Mouse (Mus musculus): ENCODE data around the gene Masp1. TPM values are rescaled to one million over a fixed set of nuclear protein-coding genes. Genes with fewer than 3 reads are reported as not detected.

The Masp1 gene
- polyA plus RNA-seq, 1 experiment from 2014 or later, result 4.0 TPM

- no peaks in the 10 kb centered on the region for H3K27me3 ChIP-seq (ENCODE audit: control insufficient read depth, insufficient read depth, low read depth, low read length)
- no peak overlapping the region for H3K9ac ChIP-seq (ENCODE audit: low read length)
- no peak overlapping the region for H3K4me2 ChIP-seq (ENCODE audit: low read depth, low read length)
- no peaks in the 10 kb centered on the region for H3K9me3 ChIP-seq (ENCODE audit: control insufficient read depth, low read length)
- peak; percentile 79 for ATAC-seq (ENCODE audit: low read depth)
- no peak overlapping the region for H3K4me3 ChIP-seq (ENCODE audit: low read length)
- no peaks in the 10 kb centered on the region for H3K36me3 ChIP-seq (ENCODE audit: control insufficient read depth, insufficient read depth, low read length)
- WGBS, result 37% methylated on average over 3 of the region's 3 CpGs
- H3K4me1 ChIP-seq (replicated peaks; ENCODE audit: control insufficient read depth, insufficient read depth, low read length), result peaks cover 13% of the 10 kb centered on the region
- H3K27ac ChIP-seq (ENCODE audit: low read length), result peak overlapping the region; percentile 46; the same call in 1 of the 2 replicates
These were observed 64.1 kb downstream of the Masp1 start for GRCm38 (mm10) chr16:23456534-23456933.

GRCm38 (mm10) chr16:23454376-23454775 lies 66.2 kb downstream of the Masp1 start:
- 75% methylated on average over 6 of the region's 6 CpGs for WGBS
- H3K27me3 ChIP-seq (ENCODE audit: control insufficient read depth, insufficient read depth, low read depth, low read length), result no peaks in the 10 kb centered on the region
- no peak overlapping the region for H3K4me3 ChIP-seq (ENCODE audit: low read length)
- H3K4me2 ChIP-seq (ENCODE audit: low read depth, low read length), result no peak overlapping the region
- H3K27ac ChIP-seq (ENCODE audit: low read length), result no peak overlapping the region
- H3K36me3 ChIP-seq (ENCODE audit: control insufficient read depth, insufficient read depth, low read length), result no peaks in the 10 kb centered on the region
- H3K9me3 ChIP-seq (ENCODE audit: control insufficient read depth, low read length), result no peaks in the 10 kb centered on the region
- ATAC-seq (ENCODE audit: low read depth), result no peak
- H3K9ac ChIP-seq (ENCODE audit: low read length), result no peak overlapping the region
- peaks cover 13% of the 10 kb centered on the region for H3K4me1 ChIP-seq (replicated peaks; ENCODE audit: control insufficient read depth, insufficient read depth, low read length)

- ATAC-seq (ENCODE audit: low read depth), result peak; percentile 46; the same call in 1 of the 2 replicates
- Histone ChIP-seq H3K4me1 (replicated peaks; ENCODE audit: control insufficient read depth, insufficient read depth, low read length) (peaks cover 7% of the 10 kb centered on the region; the same call in 1 of the 2 replicates), H3K36me3 (ENCODE audit: control insufficient read depth, insufficient read depth, low read length) (no peaks in the 10 kb centered on the region), H3K9ac (ENCODE audit: low read length) (no peak overlapping the region), H3K9me3 (ENCODE audit: control insufficient read depth, low read length) (no peaks in the 10 kb centered on the region), H3K27me3 (ENCODE audit: control insufficient read depth, insufficient read depth, low read depth, low read length) (no peaks in the 10 kb centered on the region), H3K27ac (ENCODE audit: low read length) (no peak overlapping the region), H3K4me2 (ENCODE audit: low read depth, low read length) (no peak overlapping the region), H3K4me3 (ENCODE audit: low read length) (no peak overlapping the region)
- WGBS, result 17% methylated on average over 3 of the region's 3 CpGs
These were observed 68.1 kb downstream of the Masp1 start for GRCm38 (mm10) chr16:23452476-23452875.

GRCm38 (mm10) chr16:23450816-23451215 lies 69.8 kb downstream of the Masp1 start:
- Histone ChIP-seq H3K4me1 (replicated peaks; ENCODE audit: control insufficient read depth, insufficient read depth, low read length) (no peaks in the 10 kb centered on the region), H3K9me3 (ENCODE audit: control insufficient read depth, low read length) (no peaks in the 10 kb centered on the region), H3K27me3 (ENCODE audit: control insufficient read depth, insufficient read depth, low read depth, low read length) (no peaks in the 10 kb centered on the region), H3K4me2 (ENCODE audit: low read depth, low read length) (no peak overlapping the region), H3K36me3 (ENCODE audit: control insufficient read depth, insufficient read depth, low read length) (no peaks in the 10 kb centered on the region), H3K4me3 (ENCODE audit: low read length) (no peak overlapping the region), H3K9ac (ENCODE audit: low read length) (no peak overlapping the region), H3K27ac (ENCODE audit: low read length) (no peak overlapping the region)
- no peak for ATAC-seq (ENCODE audit: low read depth)
- WGBS, result 72% methylated on average over 4 of the region's 4 CpGs

GRCm38 (mm10) chr16:23449946-23450345 lies 70.7 kb downstream of the Masp1 start:
- Histone ChIP-seq H3K36me3 (ENCODE audit: control insufficient read depth, insufficient read depth, low read length) (no peaks in the 10 kb centered on the region), H3K27me3 (ENCODE audit: control insufficient read depth, insufficient read depth, low read depth, low read length) (no peaks in the 10 kb centered on the region), H3K27ac (ENCODE audit: low read length) (no peak overlapping the region), H3K9me3 (ENCODE audit: control insufficient read depth, low read length) (no peaks in the 10 kb centered on the region), H3K4me2 (ENCODE audit: low read depth, low read length) (no peak overlapping the region), H3K9ac (ENCODE audit: low read length) (no peak overlapping the region), H3K4me3 (ENCODE audit: low read length) (no peak overlapping the region), H3K4me1 (replicated peaks; ENCODE audit: control insufficient read depth, insufficient read depth, low read length) (no peaks in the 10 kb centered on the region)
- no peak for ATAC-seq (ENCODE audit: low read depth)
- WGBS, result 66% methylated on average over 2 of the region's 2 CpGs

GRCm38 (mm10) chr16:23444231-23444630 lies 76.4 kb downstream of the Masp1 start:
- Histone ChIP-seq H3K36me3 (ENCODE audit: control insufficient read depth, insufficient read depth, low read length) (no peaks in the 10 kb centered on the region), H3K9me3 (ENCODE audit: control insufficient read depth, low read length) (no peaks in the 10 kb centered on the region), H3K27me3 (ENCODE audit: control insufficient read depth, insufficient read depth, low read depth, low read length) (no peaks in the 10 kb centered on the region), H3K27ac (ENCODE audit: low read length) (no peak overlapping the region), H3K4me3 (ENCODE audit: low read length) (no peak overlapping the region), H3K4me1 (replicated peaks; ENCODE audit: control insufficient read depth, insufficient read depth, low read length) (no peaks in the 10 kb centered on the region), H3K9ac (ENCODE audit: low read length) (no peak overlapping the region), H3K4me2 (ENCODE audit: low read depth, low read length) (no peak overlapping the region)
- 0 out of 2 replicates have a peak, but pooled peaks have one; percentile 38 for ATAC-seq (ENCODE audit: low read depth)
- 83% methylated on average over 4 of the region's 4 CpGs for WGBS

GRCm38 (mm10) chr16:23437404-23438166 lies 83.0 kb downstream of the Masp1 start:
- ATAC-seq (ENCODE audit: low read depth), result no peak
- Histone ChIP-seq H3K27ac (ENCODE audit: low read length) (no peak overlapping the region), H3K9ac (ENCODE audit: low read length) (no peak overlapping the region)

GRCm38 (mm10) chr16:23429991-23430390 lies 90.6 kb downstream of the Masp1 start:
- no peaks in the 10 kb centered on the region for H3K27me3 ChIP-seq (ENCODE audit: control insufficient read depth, insufficient read depth, low read depth, low read length)
- no peaks in the 10 kb centered on the region for H3K4me1 ChIP-seq (replicated peaks; ENCODE audit: control insufficient read depth, insufficient read depth, low read length)
- H3K4me3 ChIP-seq (ENCODE audit: low read length), result no peak overlapping the region
- no peak overlapping the region for H3K9ac ChIP-seq (ENCODE audit: low read length)
- 59% methylated on average over 8 of the region's 8 CpGs for WGBS
- no peak overlapping the region for H3K4me2 ChIP-seq (ENCODE audit: low read depth, low read length)
- no peak overlapping the region for H3K27ac ChIP-seq (ENCODE audit: low read length)
- H3K36me3 ChIP-seq (ENCODE audit: control insufficient read depth, insufficient read depth, low read length), result no peaks in the 10 kb centered on the region
- no peaks in the 10 kb centered on the region for H3K9me3 ChIP-seq (ENCODE audit: control insufficient read depth, low read length)
- no peak for ATAC-seq (ENCODE audit: low read depth)

More at GRCm38 (mm10) chr16:23437404-23438166, 83.0 kb downstream of the Masp1 start:
- Histone ChIP-seq H3K4me1 (replicated peaks; ENCODE audit: control insufficient read depth, insufficient read depth, low read length) (no peaks in the 10 kb centered on the region), H3K9me3 (ENCODE audit: control insufficient read depth, low read length) (no peaks in the 10 kb centered on the region), H3K27me3 (ENCODE audit: control insufficient read depth, insufficient read depth, low read depth, low read length) (no peaks in the 10 kb centered on the region), H3K4me3 (ENCODE audit: low read length) (no peak overlapping the region), H3K36me3 (ENCODE audit: control insufficient read depth, insufficient read depth, low read length) (no peaks in the 10 kb centered on the region), H3K4me2 (ENCODE audit: low read depth, low read length) (no peak overlapping the region)
- 52% methylated on average over 12 of the region's 12 CpGs for WGBS

- 74% methylated on average over 7 of the region's 7 CpGs for WGBS
- Histone ChIP-seq H3K9me3 (ENCODE audit: control insufficient read depth, low read length) (no peaks in the 10 kb centered on the region), H3K9ac (ENCODE audit: low read length) (no peak within 1 kb of the TSS), H3K4me3 (ENCODE audit: low read length) (no peak within 1 kb of the TSS), H3K4me1 (replicated peaks; ENCODE audit: control insufficient read depth, insufficient read depth, low read length) (no peaks in the 10 kb centered on the region), H3K27me3 (ENCODE audit: control insufficient read depth, insufficient read depth, low read depth, low read length) (no peaks in the 10 kb centered on the region), H3K4me2 (ENCODE audit: low read depth, low read length) (no peak within 1 kb of the TSS), H3K36me3 (ENCODE audit: control insufficient read depth, insufficient read depth, low read length) (no peaks in the 10 kb centered on the region), H3K27ac (ENCODE audit: low read length) (no peak within 1 kb of the TSS)
- ATAC-seq (ENCODE audit: low read depth), result no peak
These were observed 91.8 kb downstream of the Masp1 start, which contains the start of gene Rtp1 for GRCm38 (mm10) chr16:23428647-23429319. Rtp1 (plus strand) TSS chr16:23429133.
